Mouse (Mus musculus): Measurements from ENCODE around the gene Ppm1h.

- TF ChIP-seq ELF1 (IDR thresholded peaks at IDR 0.05; ENCODE audit: low read depth, low read length) (no peak), CTCF (IDR thresholded peaks at IDR 0.05 in 2 of 3, conservative IDR thresholded peaks at IDR 0.05 in 1 of 3; ENCODE audit: control insufficient read depth in 1 of 3, insufficient read depth in 1 of 3, low read depth in 2 of 3, low read length in 3 of 3, poor library complexity in 1 of 3, severe bottlenecking in 1 of 3) (no peak), MAX (IDR thresholded peaks at IDR 0.05; ENCODE audit: low read length) (no peak), TCF12 (IDR thresholded peaks at IDR 0.05; ENCODE audit: low read depth, low read length) (no peak), POLR2A (IDR thresholded peaks at IDR 0.05; ENCODE audit: control insufficient read depth in 1 of 2, insufficient read depth in 1 of 2, low read depth in 1 of 2, low read length in 2 of 2, poor library complexity in 1 of 2) (no peak), GATA1 (IDR thresholded peaks at IDR 0.05; ENCODE audit: low read depth, low read length) (no peak), GABPA (IDR thresholded peaks at IDR 0.05; ENCODE audit: low read depth, low read length) (no peak), POLR2AphosphoS2 (IDR thresholded peaks at IDR 0.05; ENCODE audit: low read length) (no peak), USF2 (IDR thresholded peaks at IDR 0.05; ENCODE audit: borderline replicate concordance in 1 of 2, insufficient read depth in 1 of 2, low read depth in 1 of 2, low read length in 2 of 2) (no peak), RAD21 (IDR thresholded peaks at IDR 0.05; ENCODE audit: low read depth, low read length) (no peak), RCOR1 (IDR thresholded peaks at IDR 0.05; ENCODE audit: low read depth, low read length) (no peak), MAZ (IDR thresholded peaks at IDR 0.05; ENCODE audit: low read depth, low read length) (no peak), MAFK (IDR thresholded peaks at IDR 0.05; ENCODE audit: borderline replicate concordance, low read depth, low read length) (no peak), NELFE (IDR thresholded peaks at IDR 0.05; ENCODE audit: low read depth, low read length) (no peak)
These were observed 212.9 kb downstream of the Ppm1h start for GRCm38 (mm10) chr10:122891461-122891860.
